In the genomic region with DNA sequence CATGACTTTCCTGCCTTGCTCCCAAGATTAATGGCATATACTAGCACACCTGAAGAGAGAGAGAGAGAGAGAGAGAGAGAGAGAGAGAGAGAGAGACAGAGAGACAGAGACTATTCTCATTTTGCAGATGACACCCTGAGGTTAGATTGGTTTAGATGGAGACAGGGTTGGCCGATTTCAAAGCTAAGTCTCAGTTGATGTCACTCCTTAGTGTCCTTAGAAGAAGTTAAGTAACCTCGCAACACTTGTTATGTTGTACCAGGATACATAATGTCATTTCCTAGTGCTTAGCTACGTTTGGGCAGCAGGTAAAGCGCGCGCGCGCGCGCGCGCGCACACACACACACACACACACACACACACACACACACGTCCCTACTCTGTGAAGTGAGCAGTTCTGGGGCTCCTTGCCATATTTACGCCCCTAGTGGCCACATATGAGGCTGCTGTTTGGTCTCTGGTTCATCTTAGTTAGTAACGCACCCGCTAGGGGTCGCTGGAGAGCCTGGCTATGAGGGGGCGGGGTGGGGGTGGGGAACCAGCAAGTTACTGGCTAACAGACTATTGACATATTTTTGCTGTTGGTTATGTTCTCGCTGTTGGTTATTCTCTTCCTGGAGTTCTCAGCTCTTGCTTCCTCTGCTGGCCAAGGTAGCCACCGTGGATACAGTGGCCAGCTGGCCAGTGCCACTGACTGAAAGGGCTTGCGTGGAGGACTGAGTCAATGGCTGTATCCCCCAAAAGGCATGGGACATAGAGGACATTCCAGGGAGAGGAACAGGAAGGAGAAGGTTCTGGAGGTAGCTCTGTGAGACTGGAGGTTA, we compare ENCODE assay signal across 8 mouse cellular contexts. TPM values are rescaled to one million over a fixed set of nuclear protein-coding genes. Genes with fewer than 3 reads are reported as not detected.
DNase-seq lines count a peak whose midpoint lies in the region; ATAC-seq and TF ChIP-seq lines count a peak whose summit lies in the region.

No protein-coding gene starts in this region.

- H3K9ac ChIP-seq in forebrain, postnatal 0 days: no peak overlapping the region
- H3K9ac ChIP-seq in lung, embryonic 14.5 days: no peak overlapping the region

- H3K27ac ChIP-seq in cerebellum, adult 2 months (ENCODE audit: insufficient read depth, low read length): no peak overlapping the region
- no peak overlapping the region for H3K27ac ChIP-seq in forebrain, postnatal 0 days (ENCODE audit: low read depth, low read length)
- H3K27ac ChIP-seq in layer of hippocampus, adult 2 months: no peak overlapping the region
- no peak overlapping the region for H3K27ac ChIP-seq in lung, embryonic 14.5 days (ENCODE audit: low read depth)
- H3K27ac ChIP-seq in olfactory bulb, adult 2 months (ENCODE audit: insufficient read depth, low read depth, low read length): no peak overlapping the region

- peak; percentile 87 for TF ChIP-seq CTCF in cerebellum, adult 2 months (IDR thresholded peaks at IDR 0.05; ENCODE audit: borderline replicate concordance, insufficient read depth, low read depth, low read length)
- TF ChIP-seq CTCF in forebrain, postnatal 0 days (IDR thresholded peaks at IDR 0.05; ENCODE audit: low read depth): peak; percentile 90
- peak; percentile 79 for TF ChIP-seq CTCF in layer of hippocampus, adult 2 months (conservative IDR thresholded peaks at IDR 0.05)
- peak; percentile 87 for TF ChIP-seq CTCF in lung, embryonic 14.5 days (IDR thresholded peaks at IDR 0.05; ENCODE audit: low read depth)
- peak; percentile 56; the same call in 1 of the 2 replicates for TF ChIP-seq CTCF in olfactory bulb, adult 2 months (IDR thresholded peaks at IDR 0.05; ENCODE audit: insufficient read depth, low read depth, low read length)

- H3K4me3 ChIP-seq in cerebellum, adult 2 months (replicated peaks; ENCODE audit: insufficient read depth, low read depth, low read length): no peak overlapping the region
- H3K4me3 ChIP-seq in forebrain, postnatal 0 days (ENCODE audit: low read depth, low read length): no peak overlapping the region
- no peak overlapping the region for H3K4me3 ChIP-seq in layer of hippocampus, adult 2 months
- H3K4me3 ChIP-seq in lung, embryonic 14.5 days (ENCODE audit: low read depth, low read length): no peak overlapping the region
- no peak overlapping the region for H3K4me3 ChIP-seq in olfactory bulb, adult 2 months (ENCODE audit: insufficient read depth, low read depth, low read length)

- no peaks in the 10 kb centered on the region for H3K36me3 ChIP-seq in forebrain, postnatal 0 days (ENCODE audit: insufficient read depth)
- no peaks in the 10 kb centered on the region for H3K36me3 ChIP-seq in lung, embryonic 14.5 days (ENCODE audit: insufficient read depth)

- no peaks in the 10 kb centered on the region for H3K27me3 ChIP-seq in cerebellum, adult 2 months (ENCODE audit: control insufficient read depth, insufficient read depth, low read length)
- H3K27me3 ChIP-seq in forebrain, postnatal 0 days (ENCODE audit: insufficient read depth, low read length): no peaks in the 10 kb centered on the region
- H3K27me3 ChIP-seq in lung, embryonic 14.5 days (ENCODE audit: insufficient read depth, low read length): no peaks in the 10 kb centered on the region

- peak; percentile 93 for ATAC-seq in forebrain, postnatal 0 days
- peak; percentile 91 for ATAC-seq in lung, embryonic 14.5 days (ENCODE audit: insufficient read depth)

- WGBS in cerebellum, adult 2 months: 9% methylated on average over 22 of the region's 22 CpGs
- 18% methylated on average over 22 of the region's 22 CpGs for WGBS in forebrain, postnatal 0 days
- 22% methylated on average over 22 of the region's 22 CpGs for WGBS in lung, embryonic 14.5 days
- WGBS in olfactory bulb, adult 2 months: 14% methylated on average over 22 of the region's 22 CpGs

- H3K4me1 ChIP-seq in cerebellum, adult 2 months (ENCODE audit: control insufficient read depth, insufficient read depth, low read length): no peaks in the 10 kb centered on the region
- no peaks in the 10 kb centered on the region for H3K4me1 ChIP-seq in forebrain, postnatal 0 days (ENCODE audit: insufficient read depth)
- H3K4me1 ChIP-seq in lung, embryonic 14.5 days (ENCODE audit: insufficient read depth): no peaks in the 10 kb centered on the region
- no peaks in the 10 kb centered on the region for H3K4me1 ChIP-seq in olfactory bulb, adult 2 months (ENCODE audit: control insufficient read depth, insufficient read depth, low read length)

- peak overlapping the region; percentile 19 for H3K4me2 ChIP-seq in forebrain, postnatal 0 days (ENCODE audit: low read depth)
- H3K4me2 ChIP-seq in lung, embryonic 14.5 days: peak overlapping the region; percentile 22; the same call in 1 of the 2 replicates

- peak; percentile 86 for DNase-seq in MEL-GATA-1-ER (ENCODE audit: extremely low read depth, low read depth)
- DNase-seq in cerebellum, adult 2 months: peak; percentile 86 to 87
- peak; percentile 92 for DNase-seq in forebrain, postnatal 0 days
- DNase-seq in heart, postnatal 4 days: peak; percentile 92
- peak; percentile 81 to 84 for DNase-seq in layer of hippocampus, adult 2 months (ENCODE audit: low spot score in 2 of 2)
- DNase-seq in lung, embryonic 14.5 days: peak; percentile 95
- peak; percentile 54 to 63 for DNase-seq in thymus, adult 18-20 months

- H3K9me3 ChIP-seq in forebrain, postnatal 0 days (ENCODE audit: low read length): no peaks in the 10 kb centered on the region
- H3K9me3 ChIP-seq in lung, embryonic 14.5 days (ENCODE audit: low read depth, low read length): no peaks in the 10 kb centered on the region

- TF ChIP-seq POLR2A in cerebellum, adult 2 months (IDR thresholded peaks at IDR 0.05; ENCODE audit: borderline replicate concordance, insufficient read depth, low read length): no peak
- no peak for TF ChIP-seq POLR2A in olfactory bulb, adult 2 months (IDR thresholded peaks at IDR 0.05; ENCODE audit: insufficient read depth, low read depth, low read length)

RNA-seq across cellular contexts. Expression of gene Pdp2, which starts 26.4 kb away (rescaled TPM):
- 6.9 and 7.4 TPM in 2 replicates for polyA plus RNA-seq in cerebellum, adult 2 months (2012; rRNA removed)
- 11.8 and 13.2 TPM in 2 replicates for total RNA-seq in forebrain, postnatal 0 days (2014; rRNA removed)
- polyA plus RNA-seq in forebrain, postnatal 0 days (2015; fragmentation: Nextera tagmentation; extraction: Ambion mirVana): 8.8 and 14.6 TPM in 2 replicates
- total RNA-seq in heart, postnatal 4 days (2021): 1 to 10 TPM; 5.0 to 5.4 TPM
- total RNA-seq in layer of hippocampus, adult 2 months (2021): 1 to 10 TPM; 8.7 to 9.1 TPM
- polyA plus RNA-seq in lung, embryonic 14.5 days (2014; fragmentation: Nextera tagmentation; extraction: Ambion mirVana): 10.3 and 11.0 TPM in 2 replicates
- not detected in 2 replicates for polyA plus RNA-seq in olfactory bulb, adult 2 months (2012; ENCODE audit: insufficient read depth, insufficient read length, low replicate concordance, missing spikeins)

RNA-seq across cellular contexts. Expression of gene Car7, which starts 30.4 kb away (rescaled TPM):
- polyA plus RNA-seq in cerebellum, adult 2 months (2012; rRNA removed): 59.8 and 67.8 TPM in 2 replicates
- total RNA-seq in forebrain, postnatal 0 days (2014; rRNA removed): 2.2 and 2.5 TPM in 2 replicates
- polyA plus RNA-seq in forebrain, postnatal 0 days (2015; fragmentation: Nextera tagmentation; extraction: Ambion mirVana): 1.6 and 2.0 TPM in 2 replicates
- total RNA-seq in heart, postnatal 4 days (2021): 1 to 10 TPM; 1.7 to 2.9 TPM
- 10 to 100 TPM; 19.3 to 19.7 TPM for total RNA-seq in layer of hippocampus, adult 2 months (2021)
- polyA plus RNA-seq in lung, embryonic 14.5 days (2014; fragmentation: Nextera tagmentation; extraction: Ambion mirVana): 0.32 and 0.45 TPM in 2 replicates
- polyA plus RNA-seq in olfactory bulb, adult 2 months (2012; ENCODE audit: insufficient read depth, insufficient read length, low replicate concordance, missing spikeins): not detected in 2 replicates

RNA-seq across cellular contexts. Expression of gene Nae1, which starts 30.4 kb away (rescaled TPM):
- 96.1 and 96.5 TPM in 2 replicates for polyA plus RNA-seq in cerebellum, adult 2 months (2012; rRNA removed)
- 86.3 and 97.6 TPM in 2 replicates for total RNA-seq in forebrain, postnatal 0 days (2014; rRNA removed)
- polyA plus RNA-seq in forebrain, postnatal 0 days (2015; fragmentation: Nextera tagmentation; extraction: Ambion mirVana): 120 and 134 TPM in 2 replicates
- 10 to 100 TPM; 40.9 to 41.0 TPM for total RNA-seq in heart, postnatal 4 days (2021)
- 10 to 100 TPM; 44.5 to 46.3 TPM for total RNA-seq in layer of hippocampus, adult 2 months (2021)
- 97.2 and 98.1 TPM in 2 replicates for polyA plus RNA-seq in lung, embryonic 14.5 days (2014; fragmentation: Nextera tagmentation; extraction: Ambion mirVana)
- polyA plus RNA-seq in olfactory bulb, adult 2 months (2012; ENCODE audit: insufficient read depth, insufficient read length, low replicate concordance, missing spikeins): not detected in 2 replicates

RNA-seq across cellular contexts. Expression of gene Terb1, which starts 55.1 kb away (rescaled TPM):
- 0.23 and 0.40 TPM in 2 replicates for polyA plus RNA-seq in cerebellum, adult 2 months (2012; rRNA removed)
- 0.43 and 0.46 TPM in 2 replicates for total RNA-seq in forebrain, postnatal 0 days (2014; rRNA removed)
- 0.14 and 0.44 TPM in 2 replicates for polyA plus RNA-seq in forebrain, postnatal 0 days (2015; fragmentation: Nextera tagmentation; extraction: Ambion mirVana)
- total RNA-seq in heart, postnatal 4 days (2021): not detected
- 1 to 10 TPM in 1 of 2 experiments, under 1 TPM in 1; 0.76 to 1.0 TPM for total RNA-seq in layer of hippocampus, adult 2 months (2021)
- polyA plus RNA-seq in lung, embryonic 14.5 days (2014; fragmentation: Nextera tagmentation; extraction: Ambion mirVana): 0.14 and 0.18 TPM in 2 replicates
- polyA plus RNA-seq in olfactory bulb, adult 2 months (2012; ENCODE audit: insufficient read depth, insufficient read length, low replicate concordance, missing spikeins): not detected in 2 replicates

RNA-seq across cellular contexts. Expression of gene Cdh16, which starts 59.4 kb away (rescaled TPM):
- polyA plus RNA-seq in cerebellum, adult 2 months (2012; rRNA removed): not detected in 2 replicates
- total RNA-seq in forebrain, postnatal 0 days (2014; rRNA removed): not detected in 2 replicates
- not detected in 2 replicates for polyA plus RNA-seq in forebrain, postnatal 0 days (2015; fragmentation: Nextera tagmentation; extraction: Ambion mirVana)
- 1 to 10 TPM; 2.8 to 4.6 TPM for total RNA-seq in heart, postnatal 4 days (2021)
- total RNA-seq in layer of hippocampus, adult 2 months (2021): not detected
- polyA plus RNA-seq in lung, embryonic 14.5 days (2014; fragmentation: Nextera tagmentation; extraction: Ambion mirVana): 32.2 and 33.7 TPM in 2 replicates
- polyA plus RNA-seq in olfactory bulb, adult 2 months (2012; ENCODE audit: insufficient read depth, insufficient read length, low replicate concordance, missing spikeins): not detected in 2 replicates

Comparison
In these comparisons a context has a peak if more than half of its experiments do, and no peak if none do; other contexts are left out.
1. RNA of gene Car7, which starts 30.4 kb away (polyA plus RNA-seq): 59.8 to 67.8 TPM in cerebellum, adult 2 months; 1.6 to 2.0 TPM in forebrain, postnatal 0 days, 0.32 to 0.45 TPM in lung, embryonic 14.5 days and not detected in olfactory bulb, adult 2 months; every median in the first group is over 10 times any median in the second.
2. Peak in every context shown above with its lines, with median percentiles within 50 percentile points of each other: DNase-seq and CTCF ChIP-seq.